Mouse (Mus musculus) bone marrow macrophage, adult 2 months (primary cell): Measurements from ENCODE around the gene Hexim1.

ENCODE experiments used
- CTCF ChIP-seq: IDR thresholded peaks from 2 replicates; pipeline ENCODE4 v1.5.1; 2012; ENCODE audit warnings: low read depth, mild to moderate bottlenecking, low read length, moderate library complexity
- POLR2A ChIP-seq: IDR thresholded peaks from 2 replicates; pipeline ENCODE4 v1.6.1; 2012; ENCODE audit warnings: mild to moderate bottlenecking, low read depth, low read length, borderline replicate concordance

- TF ChIP-seq POLR2A = no peak
- TF ChIP-seq CTCF = no peak
These were observed 25.3 kb downstream of the Hexim1 start for GRCm38 (mm10) chr11:103141101-103141943.
